Mouse (Mus musculus): Measurements from ENCODE around the gene Cirbp.

GRCm38 (mm10) chr10:80186649-80187048 is 20.9 kb downstream of the Cirbp start:
- TF ChIP-seq CHD2 (IDR thresholded peaks at IDR 0.05; ENCODE audit: low read depth, low read length), result no peak
- no peak for TF ChIP-seq HCFC1 (IDR thresholded peaks at IDR 0.05; ENCODE audit: borderline replicate concordance, insufficient read depth, low read length)
- TF ChIP-seq MAFK (IDR thresholded peaks at IDR 0.05; ENCODE audit: insufficient read depth, low read depth, low read length), result no peak

Data from ES-E14 (cell line).